Mouse (Mus musculus) lung, adult 2 months (tissue): ENCODE measurements around the gene Laptm5. TPM values are rescaled to one million over a fixed set of nuclear protein-coding genes. Genes with fewer than 3 reads are reported as not detected.

Experiments used
- DNase-seq: peaks from one replicate; pipeline ENCODE4 v3.0.0; 2022
- H3K4me1 ChIP-seq: fragments of 200-500 bp; 2 replicates; pipeline ENCODE4 v1.6.1; 2011; ENCODE audit warnings: low read length; ENCODE audit not compliant: control insufficient read depth, insufficient read depth
- H3K4me3 ChIP-seq: fragments of 200-500 bp; replicated peaks from 2 replicates; pipeline ENCODE3; 2011; ENCODE audit warnings: low read depth, mild to moderate bottlenecking, control low read depth, low read length; ENCODE audit errors: extremely low read depth
- CTCF ChIP-seq: fragments of 200-500 bp; IDR thresholded peaks from 2 replicates; pipeline ENCODE4 v1.5.1; 2011; ENCODE audit warnings: mild to moderate bottlenecking, low read length, control low read depth; ENCODE audit not compliant: insufficient read depth
- POLR2A ChIP-seq: fragments of 200-500 bp; IDR thresholded peaks from 2 replicates; pipeline ENCODE4 v1.6.1; 2011; ENCODE audit warnings: low read depth, mild to moderate bottlenecking, control low read depth, low read length, borderline replicate concordance; ENCODE audit errors: extremely low read depth
- WGBS: fragments of 180-500 bp; shearing (Covaris S2); methylation state at CpG from one replicate; pipeline ENCODE4 v1.1.7; 2018; 5-methylcytosine and 5-hydroxymethylcytosine counted together
- polyA plus RNA-seq: library from polyadenylated mRNA; depleted of rRNA; stranded (reverse); fragments of >200 nt; gene quantifications from 2 replicates; pipeline ENCODE4 v1.2.3, GENCODE M21; 2012

Gene Laptm5
- polyA plus RNA-seq, 1 experiment: 317 TPM

GRCm38 (mm10) chr4:130896372-130896771 lies 16.6 kb upstream of the Laptm5 start:
- WGBS: 75% methylated on average over 2 of the region's 2 CpGs
- Histone ChIP-seq H3K4me3 (no peak overlapping the region), H3K4me1 (no peaks in the 10 kb centered on the region)
- TF ChIP-seq POLR2A (no peak), CTCF (peak; percentile 45)
- no peak for DNase-seq

DNA sequence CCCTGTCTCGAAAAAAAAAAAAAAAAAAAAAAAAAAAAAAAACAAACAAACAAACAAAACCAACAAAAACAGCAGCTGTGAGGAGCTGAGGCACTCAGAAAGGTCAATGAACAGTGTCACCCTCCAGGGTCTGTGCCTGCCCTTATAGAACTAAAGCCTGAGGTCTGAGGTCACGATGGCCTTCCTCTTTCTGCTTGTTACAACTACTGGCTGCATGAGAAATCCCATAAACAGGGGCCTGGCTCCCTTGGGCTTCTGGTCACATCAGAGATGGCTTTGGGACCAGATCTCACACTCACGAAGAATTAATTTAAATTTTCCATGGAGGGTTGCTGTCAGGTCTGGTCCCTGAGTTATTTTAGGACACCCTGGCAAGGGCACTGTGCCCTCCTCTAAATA lies 13.5 kb upstream of the Laptm5 start:
- no peak overlapping the region for H3K4me3 ChIP-seq
- no peak for TF ChIP-seq POLR2A
- WGBS: 75% methylated on average over 2 of the region's 3 CpGs
- no peak for DNase-seq
- H3K4me1 ChIP-seq: no peaks in the 10 kb centered on the region; the same call in 1 of the 2 replicates

DNA sequence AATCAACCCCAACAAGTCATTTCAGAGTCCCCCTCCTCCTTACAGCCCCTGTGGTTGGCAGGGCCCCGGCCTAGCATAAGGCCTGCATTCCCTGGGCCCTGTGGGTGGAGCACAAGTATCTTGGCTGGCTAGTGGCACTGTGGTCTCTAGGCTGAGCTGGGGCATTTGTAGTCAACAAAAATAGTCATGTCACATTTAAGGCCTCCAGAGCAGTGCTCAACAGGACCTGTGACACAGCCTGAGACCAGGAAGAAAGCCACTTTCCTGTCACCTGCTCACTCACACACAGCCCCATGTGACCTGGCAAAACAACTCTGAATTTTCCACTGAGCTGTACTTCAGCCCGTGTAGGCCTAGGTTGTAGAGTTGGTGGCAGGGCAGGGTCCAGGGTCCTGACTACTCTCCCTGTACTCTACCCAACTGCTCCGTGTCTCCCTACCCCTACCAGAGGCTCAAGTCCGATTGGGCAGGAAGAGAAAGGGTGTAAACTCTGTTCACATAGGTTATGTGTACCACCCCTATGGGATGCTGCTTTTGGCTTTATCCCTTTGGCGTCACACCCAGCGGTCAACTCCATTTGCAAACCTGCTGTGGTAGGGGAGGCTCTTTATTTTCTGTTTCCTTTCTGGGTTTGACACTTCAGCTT lies 13.0 kb upstream of the Laptm5 start:
- no peak overlapping the region for H3K4me3 ChIP-seq
- TF ChIP-seq POLR2A: no peak
- TF ChIP-seq CTCF: no peak
- 78% methylated on average over 6 of the region's 6 CpGs for WGBS
- no peak for DNase-seq
- no peaks in the 10 kb centered on the region; the same call in 1 of the 2 replicates for H3K4me1 ChIP-seq

- DNase-seq: no peak
- H3K4me1 ChIP-seq: no peaks in the 10 kb centered on the region; the same call in 1 of the 2 replicates
- WGBS: 77% methylated on average over 7 of the region's 7 CpGs
- H3K4me3 ChIP-seq: no peak overlapping the region
- TF ChIP-seq POLR2A (no peak), CTCF (no peak)
These were observed 12.2 kb upstream of the Laptm5 start for GRCm38 (mm10) chr4:130900746-130901145.

DNA sequence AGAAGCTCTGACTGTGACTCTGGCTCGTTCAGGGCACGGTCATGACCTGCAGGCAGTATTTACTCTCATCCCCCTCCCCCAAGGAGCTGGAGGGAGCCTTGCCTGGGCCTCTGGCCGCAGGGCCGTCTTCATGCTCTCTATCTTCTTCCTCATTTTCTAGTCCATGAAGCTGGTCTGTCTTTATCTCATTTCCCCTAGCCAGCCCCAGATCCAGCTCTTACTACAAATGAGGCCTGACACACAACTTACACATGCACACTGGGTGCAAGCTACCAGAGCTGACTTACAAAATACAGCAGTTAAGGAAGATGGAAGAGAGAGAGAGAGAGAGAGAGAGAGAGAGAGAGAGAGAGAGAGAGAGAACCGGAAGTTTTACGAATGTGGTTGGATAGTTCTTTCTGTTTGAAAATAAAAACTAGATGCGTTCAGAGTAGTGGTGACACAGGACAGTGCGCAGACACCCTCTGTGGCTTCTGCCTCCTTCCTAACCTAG lies 10.6 kb upstream of the Laptm5 start:
- TF ChIP-seq CTCF: no peak
- TF ChIP-seq POLR2A: no peak
- Histone ChIP-seq H3K4me1 (no peaks in the 10 kb centered on the region; the same call in 1 of the 2 replicates), H3K4me3 (no peak overlapping the region)
- no peak for DNase-seq
- WGBS: 38% methylated on average over 8 of the region's 8 CpGs

DNA sequence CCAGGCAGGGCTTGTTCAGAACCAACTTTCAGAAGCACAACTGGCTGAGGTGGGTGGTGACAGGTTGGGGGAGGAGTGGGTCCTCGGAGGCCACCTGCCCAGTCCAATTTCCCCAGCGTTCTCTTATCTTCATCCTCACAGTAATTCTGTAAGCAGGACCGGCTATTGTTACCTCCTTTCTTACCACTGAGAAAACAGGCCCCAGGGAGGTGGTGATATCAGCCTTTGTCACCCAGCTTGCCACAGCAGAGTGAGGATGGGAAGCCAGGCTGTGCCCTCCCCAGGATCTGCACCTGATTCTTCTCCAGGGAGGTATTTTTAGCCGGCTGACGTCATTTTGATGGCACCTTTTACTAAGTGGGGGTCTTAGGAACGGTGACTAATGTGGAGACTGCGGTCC lies 7.9 kb upstream of the Laptm5 start:
- TF ChIP-seq CTCF (no peak), POLR2A (no peak)
- WGBS: 63% methylated on average over 7 of the region's 7 CpGs
- no peak for DNase-seq
- H3K4me1 ChIP-seq: no peaks in the 10 kb centered on the region; the same call in 1 of the 2 replicates
- H3K4me3 ChIP-seq: no peak overlapping the region

DNA sequence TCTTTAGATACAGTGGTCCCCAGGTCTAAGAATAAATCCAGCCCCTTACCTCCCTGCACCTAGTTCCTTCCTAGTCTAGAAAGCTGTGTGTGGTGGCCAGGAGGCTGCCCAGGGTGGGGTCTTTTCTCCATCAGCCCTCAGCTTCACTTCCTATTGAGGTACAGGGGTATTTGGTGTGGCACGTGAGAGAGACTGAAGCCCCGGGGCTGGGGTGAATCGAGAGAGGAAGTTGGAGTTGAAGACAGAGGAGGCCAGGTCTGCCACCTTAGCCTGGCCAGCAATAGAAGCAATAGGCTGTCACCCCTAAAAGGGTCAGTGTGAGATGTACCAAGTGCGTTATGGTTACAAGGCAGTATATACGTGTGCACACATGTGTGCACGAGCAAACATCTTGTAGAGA lies 7.0 kb upstream of the Laptm5 start:
- Histone ChIP-seq H3K4me1 (no peaks in the 10 kb centered on the region; the same call in 1 of the 2 replicates), H3K4me3 (no peak overlapping the region)
- TF ChIP-seq POLR2A: no peak
- TF ChIP-seq CTCF: no peak
- WGBS: 66% methylated on average over 6 of the region's 6 CpGs
- no peak for DNase-seq

DNA sequence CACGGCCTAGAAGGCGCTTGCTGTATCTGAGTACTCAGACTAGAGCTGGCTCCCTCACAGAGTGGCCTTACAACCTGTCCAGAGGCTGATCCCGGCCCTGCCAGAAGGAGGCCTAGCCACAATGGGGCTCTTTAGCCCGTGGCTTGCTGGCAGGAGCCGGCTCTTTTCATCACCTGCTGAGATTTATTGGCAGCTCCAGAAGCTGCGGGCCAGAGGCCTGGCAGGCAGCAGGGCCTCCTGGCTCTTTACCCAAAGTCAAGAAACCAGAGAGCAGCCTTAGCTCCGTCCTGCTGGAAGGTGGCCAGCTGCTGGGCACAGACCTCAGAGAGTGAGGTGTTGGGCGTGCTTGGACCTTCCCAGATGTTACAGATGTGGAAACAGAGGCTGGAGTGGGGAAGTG lies 6.6 kb upstream of the Laptm5 start:
- no peak for DNase-seq
- 50% methylated on average over 8 of the region's 8 CpGs for WGBS
- TF ChIP-seq POLR2A (no peak), CTCF (no peak)
- H3K4me3 ChIP-seq: no peak overlapping the region
- no peaks in the 10 kb centered on the region; the same call in 1 of the 2 replicates for H3K4me1 ChIP-seq

- WGBS: 79% methylated on average over 19 of the region's 19 CpGs
- no peaks in the 10 kb centered on the region for H3K4me1 ChIP-seq
- TF ChIP-seq CTCF: no peak
- TF ChIP-seq POLR2A: no peak
- no peak for DNase-seq
- no peak overlapping the region for H3K4me3 ChIP-seq
These were observed 5.5 kb upstream of the Laptm5 start for GRCm38 (mm10) chr4:130907200-130908069.
